Mouse (Mus musculus) cerebellum, postnatal 10 days (tissue): ENCODE data around the gene Gm17359.

Source experiments
- DNase-seq, 2 experiments: peaks; one replicate each; pipeline ENCODE4 v3.0.0; 2021; ENCODE audit warnings: mixed read lengths in 2 of 2

Gm17359 gene

DNA sequence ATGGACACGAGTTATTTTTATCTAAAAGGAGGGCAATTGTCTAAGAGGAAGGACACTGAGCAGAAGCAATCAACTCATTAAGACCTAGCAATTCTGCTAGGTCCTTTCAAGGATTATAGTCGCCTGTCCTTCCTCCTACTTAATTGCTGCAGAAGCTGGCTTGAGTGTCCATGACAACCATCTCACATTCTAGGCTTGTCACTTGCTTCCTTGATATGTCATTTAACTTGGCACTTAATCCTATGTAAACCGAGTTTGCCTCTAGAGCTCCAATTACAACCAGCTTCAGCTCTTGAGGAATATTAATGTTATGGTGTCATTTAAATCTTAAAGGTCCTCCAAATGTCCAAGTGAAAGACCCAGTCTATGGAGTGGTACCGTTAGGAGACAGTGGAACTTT is 22.3 kb downstream of the Gm17359 start:
- no peak for DNase-seq

DNA sequence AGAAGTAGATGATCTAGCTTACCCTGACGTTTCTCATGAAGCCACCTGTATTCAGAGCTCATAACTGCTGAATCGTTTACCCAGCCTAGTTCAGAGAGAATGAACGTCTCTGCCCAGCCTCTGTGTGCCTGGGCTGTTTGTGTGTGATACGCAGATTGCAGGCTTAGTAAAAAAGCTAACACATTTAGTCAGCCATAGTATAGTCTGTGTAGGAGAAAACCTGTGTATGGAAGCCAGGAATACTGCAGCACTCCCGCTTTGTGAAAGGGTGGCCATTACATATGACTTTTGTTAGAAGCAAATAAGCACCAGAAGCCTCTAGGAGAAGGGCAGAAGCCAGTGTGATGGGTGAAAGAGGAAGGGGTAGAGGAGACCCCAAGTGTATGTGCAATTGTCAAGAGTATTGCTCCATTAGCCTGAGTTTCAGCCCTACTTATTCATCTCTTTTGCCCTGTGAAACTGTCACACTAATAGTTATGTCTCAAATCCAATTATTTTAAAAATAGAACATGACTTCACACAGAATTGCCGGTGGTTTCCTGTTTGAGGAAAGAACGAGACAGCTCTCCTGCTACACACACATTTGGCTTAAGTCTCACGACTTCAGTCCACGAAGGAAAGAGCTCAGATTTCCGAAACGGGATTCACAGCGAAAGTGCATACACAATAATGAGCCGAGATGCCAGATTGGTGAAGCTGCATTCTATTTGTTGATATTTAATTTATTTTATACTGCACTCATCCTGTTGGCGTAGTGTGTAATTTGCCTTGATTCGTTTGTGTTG is 24.0 kb downstream of the Gm17359 start:
- no peak for DNase-seq

DNA sequence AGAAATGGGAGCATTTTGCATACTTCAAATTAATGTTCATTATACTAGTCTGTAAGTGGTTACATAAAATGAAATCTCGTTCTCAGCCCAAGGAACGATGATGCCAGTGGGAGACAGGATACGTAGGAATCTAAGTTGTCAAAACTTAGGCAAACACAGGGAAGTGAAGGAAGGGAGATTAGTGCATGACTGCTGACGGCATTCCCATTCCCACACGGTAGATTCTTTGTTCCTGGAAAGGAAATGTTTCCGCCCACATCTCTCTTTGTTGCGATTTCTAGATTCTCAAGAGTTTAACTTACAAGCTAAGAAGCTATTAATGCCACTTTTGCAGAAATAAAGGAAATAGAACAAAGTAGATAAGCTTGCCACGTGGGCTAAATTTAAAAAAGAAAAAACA is 29.6 kb downstream of the Gm17359 start:
- DNase-seq: no peak

GRCm38 (mm10) chr3:79368306-79368705 is 31.8 kb downstream of the Gm17359 start:
- no peak for DNase-seq

GRCm38 (mm10) chr3:79370385-79370929 is 34.0 kb downstream of the Gm17359 start:
- no peak for DNase-seq

DNA sequence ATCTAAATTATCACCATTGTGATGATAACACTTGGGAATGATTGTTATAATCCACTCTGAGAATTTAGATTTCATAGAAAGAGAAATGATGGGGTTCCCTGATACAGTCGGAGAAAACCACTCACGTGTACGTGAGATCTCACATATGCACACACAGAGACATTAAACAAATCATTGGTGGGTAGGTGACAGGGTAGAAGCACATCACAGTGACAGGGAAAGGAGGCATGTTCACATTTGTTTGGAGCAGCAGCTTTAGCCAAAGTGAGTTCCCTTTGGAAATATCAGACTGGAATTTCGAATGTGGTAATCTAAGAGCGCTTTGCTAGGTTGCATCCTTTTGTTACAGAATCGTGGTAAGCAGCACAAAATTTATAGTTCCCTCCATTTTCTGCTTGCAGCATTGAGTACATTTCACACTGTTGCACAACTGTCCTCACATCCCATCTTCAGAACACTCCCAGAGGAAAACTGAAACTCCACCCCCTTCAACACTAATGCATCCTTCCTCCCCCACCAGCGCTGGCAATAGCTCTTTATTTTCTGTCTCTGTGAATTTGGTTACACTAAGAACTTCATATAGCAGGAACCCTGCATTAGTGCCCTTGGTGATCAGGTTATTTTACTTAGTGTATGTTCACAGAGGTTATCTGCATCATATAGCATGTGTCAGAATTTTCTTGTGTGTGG is 35.2 kb downstream of the Gm17359 start:
- no peak for DNase-seq

- DNase-seq: no peak
These were observed 37.5 kb downstream of the Gm17359 start for GRCm38 (mm10) chr3:79373930-79374329.

DNA sequence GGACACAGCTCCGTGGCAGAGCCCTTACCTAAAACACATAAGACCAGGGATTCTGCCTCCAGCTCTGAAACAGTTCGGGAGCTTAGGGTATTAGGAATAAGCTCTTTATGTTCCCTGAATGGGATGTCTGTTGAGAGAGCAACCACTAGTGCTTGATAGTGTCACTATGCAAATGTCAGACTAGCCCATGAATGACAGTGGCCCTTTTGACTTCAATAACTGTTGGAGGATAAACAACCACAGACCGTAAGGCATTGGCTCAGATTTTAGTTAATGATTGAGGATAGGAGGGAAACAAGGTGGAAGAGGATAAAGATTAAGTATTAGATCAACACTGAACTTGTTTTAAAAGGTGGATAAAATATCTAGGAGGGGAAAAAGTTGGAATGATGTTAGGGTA is 41.6 kb downstream of the Gm17359 start:
- DNase-seq: no peak

GRCm38 (mm10) chr3:79379255-79379836 is 42.9 kb downstream of the Gm17359 start:
- no peak for DNase-seq

DNA sequence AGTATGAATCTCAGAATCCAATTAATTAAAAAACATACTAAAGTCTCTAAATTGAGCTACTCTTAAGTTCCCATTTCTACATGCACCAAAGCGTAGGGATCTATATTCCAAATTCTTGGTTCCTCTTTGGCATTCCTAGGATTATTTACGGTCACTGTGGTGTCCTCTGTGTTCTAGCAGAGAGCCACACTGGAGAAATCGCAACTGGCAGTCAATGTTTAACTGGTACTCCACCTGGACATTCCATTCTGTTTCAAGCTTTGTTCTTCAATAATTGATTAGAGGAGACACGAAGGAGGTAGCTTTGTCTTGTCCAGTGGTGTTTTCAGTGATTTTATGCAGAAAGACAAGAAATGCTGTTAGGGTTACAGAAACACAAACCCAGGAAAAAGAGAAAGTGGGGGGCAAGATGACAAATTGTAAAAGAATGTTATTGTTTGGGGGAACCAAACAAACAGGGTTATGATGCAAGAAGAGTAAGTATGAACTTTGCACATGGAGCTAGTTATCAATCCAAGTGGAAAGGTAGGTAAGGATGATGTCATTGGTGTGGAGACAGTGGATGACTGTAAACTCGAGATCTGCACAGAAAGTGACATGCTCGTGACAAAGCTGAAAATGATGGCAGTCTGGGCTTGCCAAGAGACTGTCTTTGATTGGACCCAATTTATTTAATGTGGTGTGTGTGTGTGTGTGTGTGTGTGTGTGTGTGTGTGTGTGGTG is 43.6 kb downstream of the Gm17359 start:
- no peak for DNase-seq

DNA sequence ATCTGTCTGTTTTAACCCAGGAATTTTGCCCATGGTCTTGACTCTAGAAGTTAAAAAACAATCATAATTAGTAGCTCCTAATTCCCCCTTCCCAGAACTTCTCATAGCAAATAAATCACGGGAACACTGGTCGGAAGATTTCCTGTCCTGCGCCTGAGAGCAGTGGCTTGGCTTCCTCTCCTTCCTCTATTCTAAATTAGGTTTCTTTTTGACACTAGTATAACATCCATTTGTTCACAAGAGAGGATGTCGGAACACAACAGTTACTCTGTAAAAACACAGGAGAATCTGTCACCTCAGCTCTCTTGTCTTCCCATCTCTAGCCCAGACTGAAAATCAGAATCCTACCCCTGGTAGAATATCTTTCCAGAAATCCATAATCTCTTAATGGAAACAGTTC is 44.9 kb downstream of the Gm17359 start:
- DNase-seq: no peak

DNA sequence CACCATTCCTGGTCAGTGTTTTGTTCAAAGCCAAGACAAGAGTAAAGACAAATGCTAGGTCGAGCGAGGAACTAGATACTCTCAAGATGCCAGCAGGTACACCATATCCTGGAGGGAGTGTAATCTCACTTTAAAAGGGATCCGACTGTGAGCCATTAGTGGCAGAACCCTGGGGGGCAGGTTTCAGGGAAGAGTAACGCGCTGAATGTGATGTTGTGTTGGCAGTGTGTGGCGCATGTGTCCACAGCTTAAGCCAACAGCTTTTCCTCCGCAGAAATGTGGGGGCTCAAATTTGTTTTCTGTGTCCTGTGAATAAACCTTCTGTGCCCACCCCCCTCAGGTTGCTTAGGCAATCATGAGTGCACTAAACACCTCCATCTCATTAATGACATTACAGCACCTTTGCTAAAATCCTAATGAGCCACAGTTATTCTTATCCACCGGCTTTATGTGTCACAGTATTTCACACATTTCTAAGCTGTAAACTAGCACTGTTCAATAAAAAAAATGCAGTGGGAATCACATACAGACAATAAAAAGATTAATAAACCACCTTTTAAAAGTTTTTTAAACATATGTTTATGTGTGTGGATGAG is 49.1 kb downstream of the Gm17359 start:
- DNase-seq: peak; percentile 6 to 7

DNA sequence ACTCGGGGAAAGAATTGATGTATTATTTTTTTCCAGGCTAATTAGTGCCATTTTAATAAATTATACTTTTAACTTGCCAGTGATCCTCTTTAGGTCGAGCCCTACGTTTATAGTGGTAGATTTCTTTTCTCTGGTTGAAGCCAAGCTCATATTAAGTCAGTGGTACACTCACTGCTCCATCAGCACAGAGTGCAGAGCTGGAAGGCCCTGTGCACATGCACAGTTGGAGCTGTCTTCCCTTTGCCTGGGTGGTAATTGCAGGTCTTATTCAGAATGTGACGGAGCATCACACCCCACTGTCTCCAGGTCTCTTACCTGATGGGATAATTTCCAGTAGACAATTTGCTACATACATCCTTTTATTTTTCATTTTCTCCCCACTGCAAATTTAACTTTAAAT is 52.6 kb downstream of the Gm17359 start:
- no peak for DNase-seq

DNA sequence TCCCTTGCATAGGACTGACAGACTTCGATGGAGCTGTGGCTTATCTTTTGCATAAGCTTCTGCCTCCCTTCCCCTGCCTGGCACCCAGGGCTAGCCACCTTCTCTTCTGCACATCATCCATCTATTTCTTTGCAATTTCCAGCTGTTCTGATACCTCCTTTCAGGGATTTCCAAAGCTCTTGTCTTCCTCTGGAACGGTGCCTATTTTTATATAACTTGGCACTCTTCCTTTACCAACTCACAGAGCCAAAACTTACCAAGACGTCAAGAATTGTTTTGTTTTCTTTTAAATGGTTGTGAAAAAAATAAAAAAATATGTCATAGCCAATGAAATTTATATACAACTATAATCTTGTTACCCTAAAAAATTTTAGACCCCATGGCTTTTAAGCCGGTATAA is 64.1 kb downstream of the Gm17359 start:
- DNase-seq: no peak

- no peak for DNase-seq
These were observed 65.6 kb downstream of the Gm17359 start for GRCm38 (mm10) chr3:79402056-79402455.

- DNase-seq: no peak
These were observed 72.1 kb downstream of the Gm17359 start for GRCm38 (mm10) chr3:79408546-79408945.

- peak in 1 of 2 experiments; percentile 20 for DNase-seq
These were observed 73.6 kb downstream of the Gm17359 start for GRCm38 (mm10) chr3:79409927-79410628.

DNA sequence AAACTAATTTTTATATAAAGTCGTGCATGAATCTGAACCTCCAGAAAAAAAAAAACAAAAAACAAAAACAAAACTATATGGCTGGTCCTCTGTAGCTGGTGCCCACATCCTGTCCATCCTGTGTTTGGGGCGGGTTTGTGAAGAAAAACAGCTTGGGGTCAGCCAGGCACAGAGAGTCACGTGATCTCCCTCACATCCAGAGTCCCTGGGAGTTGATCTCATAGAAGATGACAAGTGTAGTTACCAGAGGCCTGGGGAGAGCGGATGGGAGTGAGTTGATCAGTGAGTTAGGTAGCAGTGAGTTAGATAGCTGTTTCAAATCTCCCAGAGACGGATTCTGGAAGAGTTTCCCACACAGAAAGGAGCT is 74.2 kb downstream of the Gm17359 start:
- peak; percentile 12 to 15 for DNase-seq

- DNase-seq: no peak
These were observed 75.2 kb downstream of the Gm17359 start for GRCm38 (mm10) chr3:79411666-79412065.

DNA sequence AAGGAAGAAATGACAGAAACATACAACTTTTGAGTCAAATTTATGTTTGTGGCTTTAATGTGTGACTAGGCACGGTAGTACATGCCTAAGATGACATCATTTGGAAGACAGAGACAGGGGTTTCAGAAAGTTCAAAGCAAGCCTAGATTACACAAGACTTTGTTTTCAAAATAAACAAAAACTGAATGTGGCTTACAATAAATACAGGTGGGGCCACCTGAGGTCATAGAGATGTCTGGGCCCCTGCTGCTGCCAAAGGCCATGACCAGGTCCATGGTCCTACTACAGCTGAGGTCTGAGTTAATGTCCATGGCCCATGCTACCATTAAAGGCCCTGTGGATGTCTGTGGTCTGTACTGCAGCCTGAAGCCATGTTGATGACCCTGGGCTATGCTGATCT is 77.0 kb downstream of the Gm17359 start:
- DNase-seq: no peak

DNA sequence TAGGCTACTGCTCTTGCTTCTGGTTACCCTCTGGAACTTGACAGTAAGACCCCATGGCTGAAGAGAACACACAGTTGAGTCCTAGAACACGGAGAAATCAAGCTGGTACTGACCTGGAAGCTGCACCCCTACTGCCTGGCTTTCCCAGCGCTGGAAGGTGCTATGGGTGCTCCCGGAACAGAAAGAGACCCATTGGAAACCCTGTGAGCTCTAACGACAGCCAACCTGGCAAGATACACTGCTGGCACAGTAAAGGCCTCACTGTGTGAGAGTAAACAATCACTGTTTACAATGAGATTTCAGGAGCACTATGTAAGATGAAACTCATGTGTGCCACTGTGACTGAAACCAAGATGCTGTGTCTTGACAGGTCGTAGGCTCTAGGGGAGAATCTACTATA is 78.6 kb downstream of the Gm17359 start:
- DNase-seq: no peak

DNA sequence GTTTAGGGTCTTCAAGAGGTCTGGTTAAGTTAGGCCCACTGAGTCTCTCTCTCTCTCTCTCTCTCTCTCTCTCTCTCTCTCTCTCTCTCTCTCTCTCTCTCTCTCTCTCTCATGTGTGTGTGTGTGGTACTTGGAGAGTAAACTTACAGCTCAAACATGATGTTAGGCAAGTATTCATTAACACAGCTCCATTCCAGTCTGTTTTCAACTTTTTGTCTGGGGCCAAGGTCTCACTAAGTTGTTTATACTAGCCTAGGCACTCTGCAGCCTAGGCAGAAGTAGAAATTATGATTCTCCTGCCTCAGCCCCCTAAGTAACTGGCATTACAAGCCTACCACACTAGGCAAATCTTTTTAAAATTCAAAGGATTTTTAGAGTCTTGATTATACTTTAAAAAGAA is 79.5 kb downstream of the Gm17359 start:
- DNase-seq: no peak
